Mouse (Mus musculus): ENCODE measurements around the gene Smoc1. TPM values are rescaled to one million over a fixed set of nuclear protein-coding genes. Genes with fewer than 3 reads are reported as not detected.

The Smoc1 gene
- total and polyA plus RNA-seq, 2 experiments from 2014 or later = 24.5 to 28.7 TPM

DNA sequence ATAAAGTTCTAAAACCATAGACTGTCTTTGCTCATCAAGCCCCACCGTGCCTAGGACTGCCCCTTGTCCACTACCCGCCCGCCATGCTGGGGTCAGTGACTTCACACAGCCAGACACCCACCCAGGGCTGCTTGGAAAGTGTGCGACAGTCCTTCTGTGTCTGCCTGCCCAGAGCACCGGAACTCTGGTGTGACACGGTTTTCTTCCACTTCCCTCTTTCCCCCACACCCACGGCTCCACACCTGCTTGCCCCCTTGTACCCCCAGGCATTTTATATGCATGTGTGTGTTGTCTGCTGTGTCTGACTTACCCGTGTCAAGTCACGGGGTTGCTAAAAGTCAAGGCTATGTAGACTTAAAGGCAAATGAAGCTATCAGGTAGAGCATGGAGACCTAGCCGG lies 34.8 kb upstream of the Smoc1 start:
- 86% methylated on average over 10 of the region's 10 CpGs for WGBS
- Histone ChIP-seq H3K36me3 (ENCODE audit: insufficient read depth, low read length) (no peaks in the 10 kb centered on the region), H3K4me3 (ENCODE audit: low read depth, low read length) (no peak overlapping the region), H3K27ac (ENCODE audit: low read depth, low read length) (no peak overlapping the region), H3K9ac (replicated peaks; ENCODE audit: low read length, poor library complexity, severe bottlenecking) (no peak overlapping the region), H3K4me2 (ENCODE audit: low read depth, low read length, poor library complexity, severe bottlenecking) (no peak overlapping the region), H3K4me1 (ENCODE audit: insufficient read depth, low read length) (no peaks in the 10 kb centered on the region), H3K9me3 (ENCODE audit: low read length) (no peaks in the 10 kb centered on the region), H3K27me3 (ENCODE audit: insufficient read depth, low read length) (no peaks in the 10 kb centered on the region)
- ATAC-seq (ENCODE audit: low FRiP score) = no peak
- TF ChIP-seq CTCF (IDR thresholded peaks at IDR 0.05) = no peak
- no peak for DNase-seq (ENCODE audit: low spot score)

DNA sequence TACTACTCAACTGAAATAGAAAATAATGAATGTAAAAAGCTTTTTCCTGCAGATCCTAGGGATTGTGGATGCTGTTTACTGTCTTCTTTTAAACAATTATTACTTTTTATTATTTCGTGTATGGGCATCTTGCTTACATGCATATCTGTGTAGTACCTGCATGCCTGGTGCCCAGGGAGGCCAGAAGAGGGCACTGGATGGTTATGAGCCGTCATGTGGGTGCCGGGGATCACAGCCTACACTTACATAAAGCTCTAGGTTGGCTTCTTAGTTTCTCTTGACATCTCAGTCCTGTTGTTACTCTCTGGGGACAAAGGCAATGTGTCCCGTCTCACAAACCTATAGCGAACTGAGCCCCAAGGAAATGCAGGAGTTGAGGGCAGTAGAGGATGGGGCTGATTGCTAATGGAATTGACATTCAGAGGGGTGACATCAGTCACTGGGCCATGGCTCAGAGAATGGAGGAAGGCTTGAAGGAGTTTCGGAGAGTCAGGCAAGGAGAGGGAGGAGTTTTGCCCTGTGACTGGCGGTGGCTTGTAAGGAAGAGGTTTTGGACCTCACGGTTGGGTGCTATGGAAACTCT lies 34.0 kb upstream of the Smoc1 start:
- no peak overlapping the region for H3K4me3 ChIP-seq (ENCODE audit: low read depth, low read length)
- no peak for ATAC-seq (ENCODE audit: low FRiP score)
- DNase-seq (ENCODE audit: low spot score) = no peak
- H3K4me1 ChIP-seq (ENCODE audit: insufficient read depth, low read length) = no peaks in the 10 kb centered on the region
- 78% methylated on average over 8 of the region's 8 CpGs for WGBS
- H3K36me3 ChIP-seq (ENCODE audit: insufficient read depth, low read length) = no peaks in the 10 kb centered on the region
- H3K27ac ChIP-seq (ENCODE audit: low read depth, low read length) = no peak overlapping the region
- H3K9ac ChIP-seq (replicated peaks; ENCODE audit: low read length, poor library complexity, severe bottlenecking) = no peak overlapping the region
- no peaks in the 10 kb centered on the region for H3K9me3 ChIP-seq (ENCODE audit: low read length)
- H3K27me3 ChIP-seq (ENCODE audit: insufficient read depth, low read length) = no peaks in the 10 kb centered on the region
- peak; percentile 56 for TF ChIP-seq CTCF (IDR thresholded peaks at IDR 0.05)
- no peak overlapping the region for H3K4me2 ChIP-seq (ENCODE audit: low read depth, low read length, poor library complexity, severe bottlenecking)

GRCm38 (mm10) chr12:80993773-80994172 lies 32.8 kb upstream of the Smoc1 start:
- Histone ChIP-seq H3K4me1 (ENCODE audit: insufficient read depth, low read length) (no peaks in the 10 kb centered on the region), H3K27ac (ENCODE audit: low read depth, low read length) (no peak overlapping the region), H3K4me2 (ENCODE audit: low read depth, low read length, poor library complexity, severe bottlenecking) (no peak overlapping the region), H3K9ac (replicated peaks; ENCODE audit: low read length, poor library complexity, severe bottlenecking) (no peak overlapping the region), H3K36me3 (ENCODE audit: insufficient read depth, low read length) (no peaks in the 10 kb centered on the region), H3K9me3 (ENCODE audit: low read length) (no peaks in the 10 kb centered on the region), H3K4me3 (ENCODE audit: low read depth, low read length) (no peak overlapping the region), H3K27me3 (ENCODE audit: insufficient read depth, low read length) (no peaks in the 10 kb centered on the region)
- TF ChIP-seq CTCF (IDR thresholded peaks at IDR 0.05) = no peak
- WGBS = 81% methylated on average over 1 of the region's 1 CpGs
- DNase-seq (ENCODE audit: low spot score) (no peak), ATAC-seq (ENCODE audit: low FRiP score) (no peak)

- WGBS = 90% methylated on average over 4 of the region's 4 CpGs
- Histone ChIP-seq H3K36me3 (ENCODE audit: insufficient read depth, low read length) (no peaks in the 10 kb centered on the region), H3K4me3 (ENCODE audit: low read depth, low read length) (no peak overlapping the region), H3K9me3 (ENCODE audit: low read length) (no peaks in the 10 kb centered on the region), H3K9ac (replicated peaks; ENCODE audit: low read length, poor library complexity, severe bottlenecking) (no peak overlapping the region), H3K27me3 (ENCODE audit: insufficient read depth, low read length) (no peaks in the 10 kb centered on the region), H3K27ac (ENCODE audit: low read depth, low read length) (no peak overlapping the region), H3K4me1 (ENCODE audit: insufficient read depth, low read length) (no peaks in the 10 kb centered on the region), H3K4me2 (ENCODE audit: low read depth, low read length, poor library complexity, severe bottlenecking) (no peak overlapping the region)
- DNase-seq (ENCODE audit: low spot score) (no peak), ATAC-seq (ENCODE audit: low FRiP score) (no peak)
- no peak for TF ChIP-seq CTCF (IDR thresholded peaks at IDR 0.05)
Measured at GRCm38 (mm10) chr12:80995326-80995725, 31.3 kb upstream of the Smoc1 start.

DNA sequence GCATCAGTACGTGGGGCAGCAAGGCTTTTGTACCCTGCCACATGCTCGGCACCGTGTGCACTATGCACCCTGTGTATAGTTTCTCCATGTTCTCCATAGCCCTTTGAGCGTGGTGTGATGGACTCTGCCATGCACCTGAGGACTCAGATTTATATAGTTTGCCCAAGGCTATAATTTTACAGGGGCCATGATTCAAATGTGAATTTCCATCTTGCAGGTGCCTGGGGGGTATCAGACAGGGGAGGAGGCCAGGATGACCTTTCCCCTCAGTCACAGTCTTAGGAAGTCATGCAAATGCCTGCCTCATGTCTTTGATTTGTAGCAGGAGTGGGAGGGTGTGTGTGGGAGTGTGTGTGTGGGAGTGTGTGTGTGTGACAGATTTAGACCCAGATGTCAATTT lies 29.0 kb upstream of the Smoc1 start:
- 78% methylated on average over 4 of the region's 4 CpGs for WGBS

GRCm38 (mm10) chr12:80998528-80999221 lies 27.9 kb upstream of the Smoc1 start:
- no peak for ATAC-seq (ENCODE audit: low FRiP score)
- Histone ChIP-seq H3K4me3 (ENCODE audit: low read depth, low read length) (peak overlapping the region; percentile 11; the same call in 1 of the 2 replicates), H3K27ac (ENCODE audit: low read depth, low read length) (no peak overlapping the region), H3K9ac (replicated peaks; ENCODE audit: low read length, poor library complexity, severe bottlenecking) (0 out of 2 replicates have a peak overlapping the region, but pooled peaks have one; percentile 33), H3K4me2 (ENCODE audit: low read depth, low read length, poor library complexity, severe bottlenecking) (peak overlapping the region; percentile 40), H3K27me3 (ENCODE audit: insufficient read depth, low read length) (no peaks in the 10 kb centered on the region), H3K4me1 (ENCODE audit: insufficient read depth, low read length) (no peaks in the 10 kb centered on the region), H3K9me3 (ENCODE audit: low read length) (no peaks in the 10 kb centered on the region), H3K36me3 (ENCODE audit: insufficient read depth, low read length) (no peaks in the 10 kb centered on the region)
- 2% methylated on average over 33 of the region's 33 CpGs for WGBS
- no peak for TF ChIP-seq CTCF (IDR thresholded peaks at IDR 0.05)
- peak; percentile 35 for DNase-seq (ENCODE audit: low spot score)

More for the DNA sequence above, 29.0 kb upstream of the Smoc1 start:
- no peak for DNase-seq (ENCODE audit: low spot score)
- H3K36me3 ChIP-seq (ENCODE audit: insufficient read depth, low read length) = no peaks in the 10 kb centered on the region
- TF ChIP-seq CTCF (IDR thresholded peaks at IDR 0.05) = no peak
- H3K27ac ChIP-seq (ENCODE audit: low read depth, low read length) = no peak overlapping the region
- no peak overlapping the region for H3K4me2 ChIP-seq (ENCODE audit: low read depth, low read length, poor library complexity, severe bottlenecking)
- no peaks in the 10 kb centered on the region for H3K9me3 ChIP-seq (ENCODE audit: low read length)
- no peaks in the 10 kb centered on the region for H3K27me3 ChIP-seq (ENCODE audit: insufficient read depth, low read length)
- no peak overlapping the region for H3K9ac ChIP-seq (replicated peaks; ENCODE audit: low read length, poor library complexity, severe bottlenecking)
- no peak for ATAC-seq (ENCODE audit: low FRiP score)
- no peaks in the 10 kb centered on the region for H3K4me1 ChIP-seq (ENCODE audit: insufficient read depth, low read length)
- H3K4me3 ChIP-seq (ENCODE audit: low read depth, low read length) = no peak overlapping the region

All from midbrain, postnatal 0 days (tissue).